Mouse (Mus musculus) olfactory bulb, adult 2 months (tissue): ENCODE results near the gene Afp. TPM values are rescaled to one million over a fixed set of nuclear protein-coding genes. Genes with fewer than 3 reads are reported as not detected.

Experiments used
- H3K27ac ChIP-seq: fragments of 200-500 bp; 2 replicates; pipeline ENCODE4 v1.5.1; 2012; ENCODE audit warnings: low read depth, low read length; ENCODE audit not compliant: insufficient read depth
- H3K4me1 ChIP-seq: fragments of 200-500 bp; 2 replicates; pipeline ENCODE4 v1.6.1; 2012; ENCODE audit warnings: low read length; ENCODE audit not compliant: control insufficient read depth, insufficient read depth
- H3K4me3 ChIP-seq: fragments of 200-500 bp; 2 replicates; pipeline ENCODE4 v1.5.1; 2012; ENCODE audit warnings: mild to moderate bottlenecking, low read depth, low read length, moderate library complexity; ENCODE audit not compliant: insufficient read depth
- CTCF ChIP-seq: fragments of 200-500 bp; IDR thresholded peaks from 2 replicates; pipeline ENCODE4 v1.5.1; 2012; ENCODE audit warnings: low read depth, mild to moderate bottlenecking, low read length, moderate library complexity; ENCODE audit not compliant: insufficient read depth
- POLR2A ChIP-seq: fragments of 200-500 bp; IDR thresholded peaks from 2 replicates; pipeline ENCODE4 v1.6.1; 2012; ENCODE audit warnings: mild to moderate bottlenecking, low read depth, low read length, moderate library complexity; ENCODE audit not compliant: insufficient read depth
- WGBS: fragments of 180-500 bp; shearing (Covaris S2); methylation state at CpG from one replicate; pipeline ENCODE4 v1.1.7; 2018; 5-methylcytosine and 5-hydroxymethylcytosine counted together
- polyA plus RNA-seq: library from polyadenylated mRNA; stranded (reverse); fragments of >200 nt; gene quantifications from 2 replicates; pipeline ENCODE4 v1.2.4, GENCODE M21; 2012; ENCODE audit warnings: low replicate concordance; ENCODE audit not compliant: missing spikeins, insufficient read depth, insufficient read length

Gene Afp
- polyA plus RNA-seq = not detected in 2 replicates

- TF ChIP-seq CTCF (no peak), POLR2A (no peak)
- Histone ChIP-seq H3K4me1 (no peaks in the 10 kb centered on the region), H3K27ac (no peak within 1 kb of the TSS), H3K4me3 (no peak within 1 kb of the TSS)
- 88% methylated on average over 7 of the region's 7 CpGs for WGBS
Observed at GRCm38 (mm10) chr5:90490518-90490917, at the start of gene Afp. TSS of gene Afp (plus strand) at chr5:90490737.

DNA sequence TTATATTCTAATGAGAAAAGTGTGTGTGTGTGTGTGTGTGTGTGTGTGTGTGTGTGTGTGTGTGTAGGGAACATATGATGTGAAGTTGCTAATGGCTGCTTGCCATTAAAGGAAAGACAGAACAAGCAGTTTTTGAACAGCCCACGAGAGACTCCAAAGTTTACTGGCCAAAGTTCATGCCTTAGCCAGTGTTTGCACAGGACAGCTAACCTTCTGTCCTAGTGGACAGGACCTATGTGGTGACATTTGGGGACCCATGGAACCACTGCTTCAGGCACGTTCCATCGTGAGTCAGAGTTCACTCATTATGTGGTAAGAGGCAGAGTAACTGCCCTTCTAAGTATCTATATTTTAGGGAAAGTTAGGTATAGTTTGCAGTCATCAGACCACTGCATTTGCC, 43.0 kb upstream of the Afp start:
- TF ChIP-seq POLR2A (no peak), CTCF (no peak)
- H3K27ac ChIP-seq = no peak overlapping the region
- no peak overlapping the region for H3K4me3 ChIP-seq
- WGBS = 80% methylated on average over 3 of the region's 3 CpGs
- no peaks in the 10 kb centered on the region for H3K4me1 ChIP-seq

DNA sequence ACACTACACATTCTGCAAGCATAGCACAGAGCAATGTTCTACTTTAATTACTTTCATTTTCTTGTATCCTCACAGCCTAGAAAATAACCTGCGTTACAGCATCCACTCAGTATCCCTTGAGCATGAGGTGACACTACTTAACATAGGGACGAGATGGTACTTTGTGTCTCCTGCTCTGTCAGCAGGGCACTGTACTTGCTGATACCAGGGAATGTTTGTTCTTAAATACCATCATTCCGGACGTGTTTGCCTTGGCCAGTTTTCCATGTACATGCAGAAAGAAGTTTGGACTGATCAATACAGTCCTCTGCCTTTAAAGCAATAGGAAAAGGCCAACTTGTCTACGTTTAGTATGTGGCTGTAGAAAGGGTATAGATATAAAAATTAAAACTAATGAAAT, 40.6 kb upstream of the Afp start:
- Histone ChIP-seq H3K4me3 (no peak overlapping the region), H3K27ac (no peak overlapping the region), H3K4me1 (no peaks in the 10 kb centered on the region)
- WGBS = 91% methylated on average over 5 of the region's 5 CpGs
- TF ChIP-seq CTCF (no peak), POLR2A (no peak)

DNA sequence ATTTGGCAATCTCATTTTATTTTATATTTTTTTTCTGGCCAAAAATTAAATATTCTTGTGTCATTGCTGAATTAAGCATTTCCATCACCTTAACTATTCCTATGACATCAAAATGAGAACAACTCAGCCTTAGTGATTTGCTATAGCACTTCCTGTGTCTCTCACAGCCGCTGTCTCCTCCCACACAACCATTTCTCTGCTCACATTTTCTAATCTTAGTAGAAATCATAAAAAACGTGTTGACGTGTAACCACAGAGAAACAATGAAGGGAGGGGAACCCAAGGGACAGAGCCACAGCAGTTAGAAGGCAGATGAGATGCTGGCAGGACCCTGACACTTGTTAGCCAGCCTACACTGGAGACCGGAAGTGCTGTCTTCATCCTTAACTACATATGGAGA, 37.8 kb upstream of the Afp start:
- TF ChIP-seq POLR2A (no peak), CTCF (no peak)
- 64% methylated on average over 4 of the region's 4 CpGs for WGBS
- Histone ChIP-seq H3K4me1 (no peaks in the 10 kb centered on the region), H3K4me3 (no peak overlapping the region), H3K27ac (no peak overlapping the region)

DNA sequence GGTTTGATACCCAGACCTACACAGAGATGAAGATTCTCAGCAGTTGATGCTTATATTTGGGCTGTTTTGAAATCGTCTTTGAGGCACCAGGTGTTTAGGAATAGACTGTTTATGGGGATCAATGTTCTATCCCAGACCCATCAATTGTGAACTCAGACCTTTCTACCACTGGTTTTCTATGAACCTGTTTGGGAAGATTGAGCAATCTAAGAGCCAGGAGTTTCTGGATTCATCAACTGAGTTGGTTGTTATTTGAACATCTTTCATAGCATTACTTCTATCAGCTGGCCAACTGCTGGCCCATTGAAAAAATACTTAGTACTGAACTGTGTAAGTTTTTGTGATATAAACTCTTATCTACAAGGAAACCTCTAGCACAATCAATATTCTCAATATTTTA, 33.3 kb upstream of the Afp start:
- 77% methylated on average over 1 of the region's 1 CpGs for WGBS
- TF ChIP-seq POLR2A (no peak), CTCF (no peak)
- H3K4me1 ChIP-seq = no peaks in the 10 kb centered on the region
- no peak overlapping the region for H3K27ac ChIP-seq
- H3K4me3 ChIP-seq = no peak overlapping the region

DNA sequence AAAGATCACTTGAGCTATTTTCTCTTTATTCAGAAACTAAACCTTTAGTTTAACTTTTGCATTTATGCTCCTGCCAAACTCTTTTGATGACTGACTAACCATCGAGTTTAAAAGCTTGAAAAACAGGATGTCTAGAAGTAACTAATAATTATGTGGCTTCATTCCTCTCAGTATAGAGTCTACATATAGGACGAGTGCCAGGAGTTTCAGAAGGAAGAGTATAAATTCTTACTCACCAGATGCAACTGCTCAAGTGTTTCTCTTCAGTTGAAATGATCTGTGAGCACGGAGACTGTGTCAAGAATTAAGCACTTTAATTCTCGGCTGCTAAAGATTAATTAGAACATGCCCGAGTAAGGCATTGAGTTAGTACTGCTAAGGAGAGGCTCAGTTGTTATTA, 31.8 kb upstream of the Afp start:
- TF ChIP-seq CTCF (no peak), POLR2A (no peak)
- Histone ChIP-seq H3K4me3 (no peak overlapping the region), H3K4me1 (no peaks in the 10 kb centered on the region), H3K27ac (no peak overlapping the region)
- 21% methylated on average over 5 of the region's 5 CpGs for WGBS

- H3K4me1 ChIP-seq = no peaks in the 10 kb centered on the region
- H3K27ac ChIP-seq = no peak within 1 kb of the TSS
- TF ChIP-seq CTCF (no peak), POLR2A (no peak)
- H3K4me3 ChIP-seq = no peak within 1 kb of the TSS
- 91% methylated on average over 8 of the region's 8 CpGs for WGBS
Observed at GRCm38 (mm10) chr5:90460619-90461018, 29.9 kb upstream of the Afp start, which contains the start of gene Alb. TSS of gene Alb (plus strand) at chr5:90460897.

DNA sequence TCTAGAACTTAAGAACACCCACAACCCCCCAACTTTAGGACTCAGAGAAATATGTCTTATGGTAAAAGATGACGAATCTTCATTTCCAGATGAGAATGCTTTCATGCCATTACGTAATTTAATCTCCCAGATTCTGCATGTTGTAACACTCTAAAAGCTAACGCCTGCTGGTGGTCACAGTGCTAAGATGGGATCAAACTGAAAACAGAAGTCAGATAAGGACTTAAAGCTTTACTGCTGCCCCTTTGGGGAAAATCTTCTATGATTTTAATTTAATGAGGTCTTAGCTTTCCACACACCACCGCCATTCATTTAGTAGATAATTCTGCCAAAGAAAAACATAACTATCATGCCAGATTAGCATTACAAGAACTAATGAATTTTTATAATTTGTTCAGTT, 23.7 kb upstream of the Afp start:
- H3K4me1 ChIP-seq = no peaks in the 10 kb centered on the region
- H3K4me3 ChIP-seq = no peak overlapping the region
- WGBS = 82% methylated on average over 4 of the region's 4 CpGs
- H3K27ac ChIP-seq = no peak overlapping the region
- TF ChIP-seq CTCF (no peak), POLR2A (no peak)

GRCm38 (mm10) chr5:90467245-90467644, 23.3 kb upstream of the Afp start:
- TF ChIP-seq POLR2A = no peak
- Histone ChIP-seq H3K4me1 (no peaks in the 10 kb centered on the region), H3K27ac (no peak overlapping the region), H3K4me3 (no peak overlapping the region)
- WGBS = 48% methylated on average over 6 of the region's 6 CpGs

DNA sequence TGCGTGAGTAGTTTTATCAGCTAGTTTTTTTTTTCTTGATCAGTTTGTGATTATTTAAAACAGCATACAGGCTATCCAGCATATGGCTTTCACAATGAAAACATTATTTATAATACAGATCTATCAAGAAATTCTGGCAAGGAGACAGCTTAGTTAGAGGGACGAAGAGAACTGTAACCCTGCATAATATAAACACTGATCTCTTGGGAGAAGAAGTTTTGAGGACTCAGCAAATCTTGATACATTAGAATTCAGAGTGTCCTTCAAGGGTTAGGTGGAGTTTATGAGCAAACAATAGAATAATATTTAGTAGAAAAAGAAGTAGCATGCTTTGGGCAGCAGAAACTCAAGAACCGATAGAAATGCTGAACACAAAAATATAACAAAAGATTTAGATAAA, 19.7 kb upstream of the Afp start:
- Histone ChIP-seq H3K4me3 (no peak overlapping the region), H3K27ac (no peak overlapping the region), H3K4me1 (no peaks in the 10 kb centered on the region)
- TF ChIP-seq CTCF (no peak), POLR2A (no peak)
- 87% methylated on average over 3 of the region's 3 CpGs for WGBS

DNA sequence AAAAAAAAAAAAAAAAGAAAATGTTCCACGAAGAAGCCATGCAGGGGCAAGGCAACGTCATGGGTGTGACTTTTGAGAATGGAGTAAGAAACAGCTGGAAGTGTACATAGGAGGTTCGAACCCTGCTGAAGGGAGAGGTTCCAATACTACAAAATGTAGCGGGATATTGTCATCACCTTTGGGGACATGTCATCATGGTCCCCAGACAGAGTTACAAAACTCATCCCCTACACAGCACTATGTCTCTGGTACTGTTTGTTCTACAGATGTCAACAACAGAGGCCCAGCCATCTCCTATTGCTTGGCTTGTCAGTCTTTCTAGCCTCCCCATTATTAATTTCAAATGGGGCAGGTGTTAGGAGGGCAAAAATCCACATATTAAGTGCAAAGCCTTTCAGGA, 16.6 kb upstream of the Afp start:
- Histone ChIP-seq H3K4me1 (no peaks in the 10 kb centered on the region), H3K27ac (no peak overlapping the region), H3K4me3 (no peak overlapping the region)
- TF ChIP-seq POLR2A (no peak), CTCF (no peak)
- 95% methylated on average over 4 of the region's 4 CpGs for WGBS
